Mouse (Mus musculus) CH12.LX (cell line): ENCODE measurements at regions not wholly inside any gene's neighbourhood (a gene's known extent, or its start where the extent isn't known, plus 50 kb on each side); places are given as distances from the start of the nearest gene placed in this dataset.

Experiments
- CTCF ChIP-seq, 2 experiments: IDR thresholded peaks in 1 of 2; conservative IDR thresholded peaks in 1 of 2; 2 replicates each; pipeline ENCODE4 v1.5.1; 2011 to 2012; ENCODE audit warnings: low read depth in 2 of 2, low read length in 2 of 2, improper control_type of control experiment in 1 of 2, inconsistent platforms in 1 of 2, mild to moderate bottlenecking in 1 of 2, moderate library complexity in 1 of 2
- ELF1 ChIP-seq: IDR thresholded peaks from 2 replicates; pipeline ENCODE4 v1.6.1; 2014; ENCODE audit warnings: low read depth, mild to moderate bottlenecking, inconsistent platforms, low read length, improper control_type of control experiment
- EP300 ChIP-seq: IDR thresholded peaks from 2 replicates; pipeline ENCODE4 v1.6.1; 2011; ENCODE audit warnings: low read length, improper control_type of control experiment
- ETS1 ChIP-seq: conservative IDR thresholded peaks from 2 replicates; pipeline ENCODE4 v1.6.1; 2012; ENCODE audit warnings: low read depth, mild to moderate bottlenecking, inconsistent platforms, low read length, improper control_type of control experiment, moderate library complexity
- JUND ChIP-seq: conservative IDR thresholded peaks from 2 replicates; pipeline ENCODE4 v1.6.1; 2011; ENCODE audit warnings: low read depth, low read length, improper control_type of control experiment
- MAFK ChIP-seq: IDR thresholded peaks from 2 replicates; pipeline ENCODE4 v1.6.1; 2011; ENCODE audit warnings: low read length, improper control_type of control experiment; ENCODE audit not compliant: insufficient replicate concordance
- MYC ChIP-seq: IDR thresholded peaks from 2 replicates; pipeline ENCODE4 v1.6.1; 2011; ENCODE audit warnings: low read depth, mild to moderate bottlenecking, improper control_type of control experiment, low read length
- POLR2A ChIP-seq: IDR thresholded peaks from 2 replicates; pipeline ENCODE4 v1.6.1; 2011; ENCODE audit warnings: low read depth, mild to moderate bottlenecking, improper control_type of control experiment, low read length
- TCF12 ChIP-seq: IDR thresholded peaks from 2 replicates; pipeline ENCODE4 v1.6.1; 2014; ENCODE audit warnings: low read depth, mild to moderate bottlenecking, inconsistent platforms, low read length, improper control_type of control experiment
- USF1 ChIP-seq: IDR thresholded peaks from 2 replicates; pipeline ENCODE4 v1.6.1; 2014; ENCODE audit warnings: low read depth, mild to moderate bottlenecking, inconsistent platforms, low read length, improper control_type of control experiment
- ZKSCAN1 ChIP-seq: IDR thresholded peaks from 2 replicates; pipeline ENCODE4 v1.6.1; 2012; ENCODE audit warnings: low read depth, inconsistent platforms, low read length, improper control_type of control experiment, borderline replicate concordance
- ZMIZ1 ChIP-seq: IDR thresholded peaks from 2 replicates; pipeline ENCODE4 v1.6.1; 2012; ENCODE audit warnings: low read depth, mild to moderate bottlenecking, inconsistent platforms, low read length, improper control_type of control experiment
- ZNF384 ChIP-seq: IDR thresholded peaks from 2 replicates; pipeline ENCODE4 v1.6.1; 2012; ENCODE audit warnings: low read depth, low read length, improper control_type of control experiment, inconsistent platforms

GRCm38 (mm10) chr15:42277247-42277646, 2143.1 kb downstream of the 9330182O14Rik start:
- TF ChIP-seq CTCF (conservative IDR thresholded peaks at IDR 0.05 in 1 of 2, IDR thresholded peaks at IDR 0.05 in 1 of 2; ENCODE audit: low read depth in 2 of 2, low read length in 2 of 2) (no peak), EP300 (no peak), ZMIZ1 (no peak), TCF12 (no peak), POLR2A (no peak), USF1 (no peak), MYC (no peak), JUND (no peak), ETS1 (no peak), ELF1 (no peak), MAFK (no peak), ZKSCAN1 (no peak), ZNF384 (no peak)
